Mouse (Mus musculus) erythroblast, embryonic 14.5 days (primary cell): ENCODE results near the gene Pnldc1.

ENCODE experiments used
- GATA1 ChIP-seq: IDR thresholded peaks from 2 replicates; pipeline ENCODE4 v1.6.1; 2012; ENCODE audit warnings: low read length, inconsistent platforms, mixed read lengths
- TAL1 ChIP-seq: IDR thresholded peaks from 3 replicates; pipeline ENCODE4 v1.6.1; 2012; ENCODE audit warnings: low read length, inconsistent platforms, mixed read lengths

GRCm38 (mm10) chr17:12892033-12892432 is 18.0 kb downstream of the Pnldc1 start:
- TF ChIP-seq TAL1: no peak
- no peak for TF ChIP-seq GATA1
